Mouse (Mus musculus) hindbrain, embryonic 11.5 days (tissue): ENCODE data around the gene Cd86. TPM values are rescaled to one million over a fixed set of nuclear protein-coding genes. Genes with fewer than 3 reads are reported as not detected.
A peak's percentile ranks its signal among the peaks of the same experiment; 100 is the strongest.

ENCODE experiments used
- ATAC-seq: fragments of 200-750 bp; cut with Nextera tagmentation; 2 replicates; pipeline ENCODE4 v1.8.0; 2017; ENCODE audit warnings: mild to moderate bottlenecking, moderate TSS enrichment, moderate library complexity; ENCODE audit not compliant: low FRiP score
- DNase-seq: peaks from one replicate; pipeline ENCODE4 v3.0.0-alpha.2; 2015; ENCODE audit warnings: low spot score
- H3K27ac ChIP-seq: fragments of 300-500 bp; sonication (generic); 2 replicates; pipeline ENCODE4 v1.5.1; 2014; ENCODE audit warnings: mild to moderate bottlenecking, low read depth, low read length
- H3K27me3 ChIP-seq: fragments of 300-500 bp; sonication (generic); 2 replicates; pipeline ENCODE4 v1.6.1; 2014; ENCODE audit warnings: mild to moderate bottlenecking, low read length, moderate library complexity, mixed read lengths; ENCODE audit not compliant: control insufficient read depth, insufficient read depth
- H3K36me3 ChIP-seq: fragments of 300-500 bp; sonication (generic); 2 replicates; pipeline ENCODE4 v1.6.1; 2014; ENCODE audit warnings: mild to moderate bottlenecking, low read length, moderate library complexity, mixed read lengths; ENCODE audit not compliant: control insufficient read depth, insufficient read depth
- H3K4me1 ChIP-seq: fragments of 300-500 bp; sonication (generic); replicated peaks from 2 replicates; pipeline ENCODE4 v1.6.1; 2014; ENCODE audit warnings: low read length, mixed read lengths; ENCODE audit not compliant: control insufficient read depth, insufficient read depth
- H3K4me2 ChIP-seq: fragments of 300-500 bp; sonication (generic); replicated peaks from 2 replicates; pipeline ENCODE4 v1.6.1; 2014; ENCODE audit warnings: mild to moderate bottlenecking, low read depth, low read length
- H3K4me3 ChIP-seq: fragments of 300-500 bp; sonication (generic); 2 replicates; pipeline ENCODE4 v1.5.1; 2014; ENCODE audit warnings: low read depth, low read length
- H3K9ac ChIP-seq: fragments of 300-500 bp; sonication (generic); 2 replicates; pipeline ENCODE4 v1.6.1; 2014; ENCODE audit warnings: low read depth, low read length
- H3K9me3 ChIP-seq: fragments of 300-500 bp; sonication (generic); 2 replicates; pipeline ENCODE4 v1.6.1; 2016; ENCODE audit warnings: low read length; ENCODE audit not compliant: control insufficient read depth
- WGBS: fragments of 180-500 bp; shearing (Covaris S2); extraction: QIAGEN DNeasy Blood & Tissue Kit; methylation state at CpG from one replicate; pipeline ENCODE4 v1.1.7; 2014; 5-methylcytosine and 5-hydroxymethylcytosine counted together
- polyA plus RNA-seq: library from polyadenylated mRNA; unstranded; fragments of >200 nt; fragmentation: Nextera tagmentation; extraction: Ambion mirVana; gene quantifications from 2 replicates; pipeline ENCODE4 v1.2.1, GENCODE M21; 2014

Gene Cd86
- polyA plus RNA-seq, 1 experiment from 2014 or later = 1.7 TPM

DNA sequence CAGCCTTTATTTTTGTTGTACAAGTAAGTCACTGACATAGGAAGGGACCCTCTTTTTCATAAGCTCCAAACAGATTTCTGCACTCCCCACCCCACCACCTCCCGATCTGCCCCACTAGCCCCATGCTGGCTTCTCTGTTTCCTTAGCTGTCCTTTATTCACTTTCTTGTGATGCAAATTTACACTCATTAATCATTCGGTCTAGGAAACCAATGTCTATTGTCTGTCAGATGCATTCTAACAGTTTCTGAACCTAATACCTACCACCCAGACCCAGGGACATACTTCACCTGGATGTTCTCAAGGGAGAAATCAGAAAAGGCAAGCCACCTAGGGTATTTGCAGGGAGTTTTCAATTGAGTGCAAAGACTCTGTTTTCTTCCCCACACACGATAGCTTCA lies 16.6 kb downstream of the Cd86 start:
- H3K9me3 ChIP-seq = no peaks in the 10 kb centered on the region
- no peaks in the 10 kb centered on the region for H3K4me1 ChIP-seq
- WGBS = 30% methylated on average over 3 of the region's 3 CpGs
- no peak overlapping the region for H3K4me2 ChIP-seq
- no peak overlapping the region for H3K4me3 ChIP-seq
- no peaks in the 10 kb centered on the region for H3K36me3 ChIP-seq
- DNase-seq = peak; percentile 12
- no peaks in the 10 kb centered on the region for H3K27me3 ChIP-seq
- H3K27ac ChIP-seq = no peak overlapping the region
- no peak overlapping the region for H3K9ac ChIP-seq
- no peak for ATAC-seq

DNA sequence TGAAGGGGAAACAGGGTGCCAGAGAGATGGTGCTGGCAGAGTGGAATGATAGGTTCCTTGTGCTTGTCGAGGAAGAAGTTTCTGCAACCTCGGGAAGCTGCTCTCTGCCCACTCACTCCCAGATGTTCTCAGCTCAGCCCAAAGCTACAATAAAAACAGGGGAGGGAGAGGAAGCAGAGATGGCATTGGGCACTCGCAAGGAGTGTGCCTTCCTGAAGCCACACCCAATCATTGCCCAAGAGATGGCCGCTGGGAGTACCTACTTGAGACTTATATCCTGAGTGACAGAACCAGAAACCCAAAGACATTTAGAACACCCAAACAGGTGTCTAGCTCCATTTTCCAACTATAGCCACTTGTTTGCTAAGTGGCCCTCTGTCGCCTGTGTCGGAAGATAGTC lies 20.8 kb downstream of the Cd86 start:
- H3K4me3 ChIP-seq = no peak overlapping the region
- H3K36me3 ChIP-seq = no peaks in the 10 kb centered on the region
- no peak overlapping the region for H3K9ac ChIP-seq
- ATAC-seq = no peak
- no peak overlapping the region for H3K4me2 ChIP-seq
- no peak for DNase-seq
- H3K9me3 ChIP-seq = no peaks in the 10 kb centered on the region
- H3K27me3 ChIP-seq = no peaks in the 10 kb centered on the region
- H3K4me1 ChIP-seq = no peaks in the 10 kb centered on the region
- no peak overlapping the region for H3K27ac ChIP-seq
- 87% methylated on average over 6 of the region's 6 CpGs for WGBS

DNA sequence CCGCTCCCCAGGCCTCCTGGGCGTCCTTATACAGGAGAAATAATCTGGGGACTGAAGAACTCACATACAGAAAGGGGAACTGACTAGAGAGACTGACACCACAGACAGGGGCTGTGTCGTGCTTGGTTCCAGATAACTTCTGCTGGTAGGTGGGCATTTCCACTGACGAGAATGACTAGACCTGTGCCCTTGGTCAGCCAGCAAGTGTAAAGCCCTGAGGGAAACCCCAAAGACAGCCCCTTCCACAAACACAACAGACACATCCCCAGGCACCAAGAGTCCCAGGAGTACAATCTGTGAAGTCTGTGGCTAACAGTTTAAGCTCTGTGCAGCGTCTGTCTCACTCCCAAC lies 23.2 kb downstream of the Cd86 start:
- Histone ChIP-seq H3K9ac (no peak overlapping the region), H3K4me3 (no peak overlapping the region), H3K9me3 (no peaks in the 10 kb centered on the region), H3K4me1 (no peaks in the 10 kb centered on the region), H3K36me3 (no peaks in the 10 kb centered on the region), H3K4me2 (no peak overlapping the region), H3K27ac (no peak overlapping the region), H3K27me3 (no peaks in the 10 kb centered on the region)
- DNase-seq (no peak), ATAC-seq (no peak)
- WGBS = 84% methylated on average over 5 of the region's 5 CpGs

- H3K4me1 ChIP-seq = no peaks in the 10 kb centered on the region
- DNase-seq (no peak), ATAC-seq (no peak)
- no peaks in the 10 kb centered on the region for H3K9me3 ChIP-seq
- no peak overlapping the region for H3K9ac ChIP-seq
- no peak overlapping the region for H3K4me3 ChIP-seq
- 89% methylated on average over 14 of the region's 14 CpGs for WGBS
- H3K36me3 ChIP-seq = no peaks in the 10 kb centered on the region
- no peaks in the 10 kb centered on the region for H3K27me3 ChIP-seq
- H3K27ac ChIP-seq = no peak overlapping the region
- no peak overlapping the region for H3K4me2 ChIP-seq
Measured at GRCm38 (mm10) chr16:36641830-36642695, 23.8 kb downstream of the Cd86 start.

GRCm38 (mm10) chr16:36640993-36641392 lies 24.9 kb downstream of the Cd86 start:
- H3K4me3 ChIP-seq = no peak overlapping the region
- H3K27me3 ChIP-seq = no peaks in the 10 kb centered on the region
- ATAC-seq (no peak), DNase-seq (no peak)
- H3K27ac ChIP-seq = no peak overlapping the region
- H3K4me1 ChIP-seq = no peaks in the 10 kb centered on the region
- 80% methylated on average over 5 of the region's 5 CpGs for WGBS
- H3K9me3 ChIP-seq = no peaks in the 10 kb centered on the region
- H3K36me3 ChIP-seq = no peaks in the 10 kb centered on the region
- H3K9ac ChIP-seq = no peak overlapping the region
- no peak overlapping the region for H3K4me2 ChIP-seq

DNA sequence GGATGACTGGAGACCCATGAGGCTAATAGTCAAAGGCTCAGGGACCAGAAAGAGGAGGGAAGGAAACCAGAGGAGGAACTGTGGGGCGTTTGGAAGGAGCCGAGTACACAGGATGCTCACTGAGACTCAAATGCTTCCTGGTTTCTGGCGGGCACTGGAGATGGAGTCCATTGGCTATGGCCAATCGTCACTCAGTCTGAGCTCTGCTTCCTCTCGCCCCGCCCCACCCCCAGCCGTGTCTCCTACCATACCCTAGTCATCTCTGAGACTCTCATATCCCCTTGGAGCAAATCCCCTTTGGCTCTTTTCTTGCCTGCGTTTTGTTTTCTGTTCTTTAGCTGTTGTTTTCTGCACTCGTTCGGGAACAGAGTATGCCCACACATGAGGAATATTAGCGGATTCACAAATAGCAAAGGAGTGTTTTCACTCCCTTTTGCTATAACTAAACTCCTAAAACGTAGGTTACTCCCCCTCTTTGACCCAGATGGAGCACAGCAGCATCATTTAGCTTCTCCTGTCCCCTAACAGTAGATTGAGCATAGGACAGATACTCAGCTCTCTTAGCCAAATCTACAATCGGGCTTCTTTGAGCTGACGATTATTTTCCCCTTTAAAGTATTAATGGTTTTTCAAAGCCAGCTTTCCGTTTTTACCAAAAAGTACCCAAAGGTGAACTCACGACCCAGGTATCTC lies 25.9 kb downstream of the Cd86 start:
- WGBS = 89% methylated on average over 16 of the region's 16 CpGs
- no peak overlapping the region for H3K4me3 ChIP-seq
- no peaks in the 10 kb centered on the region for H3K36me3 ChIP-seq
- no peaks in the 10 kb centered on the region for H3K4me1 ChIP-seq
- no peak overlapping the region for H3K4me2 ChIP-seq
- H3K9ac ChIP-seq = no peak overlapping the region
- no peaks in the 10 kb centered on the region for H3K9me3 ChIP-seq
- no peak overlapping the region for H3K27ac ChIP-seq
- ATAC-seq (no peak), DNase-seq (no peak)
- H3K27me3 ChIP-seq = no peaks in the 10 kb centered on the region

GRCm38 (mm10) chr16:36636800-36637199 lies 29.1 kb downstream of the Cd86 start:
- no peak for ATAC-seq
- WGBS = 66% methylated on average over 4 of the region's 4 CpGs
- Histone ChIP-seq H3K36me3 (no peaks in the 10 kb centered on the region), H3K4me3 (no peak overlapping the region), H3K9ac (no peak overlapping the region), H3K27ac (no peak overlapping the region), H3K4me1 (no peaks in the 10 kb centered on the region), H3K9me3 (no peaks in the 10 kb centered on the region), H3K27me3 (no peaks in the 10 kb centered on the region), H3K4me2 (no peak overlapping the region)
- no peak for DNase-seq

GRCm38 (mm10) chr16:36634971-36635710 lies 30.7 kb downstream of the Cd86 start:
- ATAC-seq = no peak
- Histone ChIP-seq H3K4me3 (no peak overlapping the region), H3K36me3 (no peaks in the 10 kb centered on the region), H3K4me1 (no peaks in the 10 kb centered on the region), H3K4me2 (no peak overlapping the region), H3K9ac (no peak overlapping the region), H3K27me3 (no peaks in the 10 kb centered on the region), H3K9me3 (no peaks in the 10 kb centered on the region), H3K27ac (no peak overlapping the region)
- no peak for DNase-seq
- WGBS = 89% methylated on average over 23 of the region's 23 CpGs
